Mouse (Mus musculus) frontal cortex, postnatal 14 days (tissue): Measurements from ENCODE around the gene Sec14l1.
A peak's percentile ranks its signal among the peaks of the same experiment; 100 is the strongest.
"Not testable (repeated sequence)": the region's sequence is repeated elsewhere in the genome, so short reads cannot be mapped to it uniquely, and the experiment has no call there.

Experiments
- DNase-seq, 2 experiments: peaks; one replicate each; pipeline ENCODE4 v3.0.0; 2022; ENCODE audit warnings: low spot score in 2 of 2

The Sec14l1 gene

DNA sequence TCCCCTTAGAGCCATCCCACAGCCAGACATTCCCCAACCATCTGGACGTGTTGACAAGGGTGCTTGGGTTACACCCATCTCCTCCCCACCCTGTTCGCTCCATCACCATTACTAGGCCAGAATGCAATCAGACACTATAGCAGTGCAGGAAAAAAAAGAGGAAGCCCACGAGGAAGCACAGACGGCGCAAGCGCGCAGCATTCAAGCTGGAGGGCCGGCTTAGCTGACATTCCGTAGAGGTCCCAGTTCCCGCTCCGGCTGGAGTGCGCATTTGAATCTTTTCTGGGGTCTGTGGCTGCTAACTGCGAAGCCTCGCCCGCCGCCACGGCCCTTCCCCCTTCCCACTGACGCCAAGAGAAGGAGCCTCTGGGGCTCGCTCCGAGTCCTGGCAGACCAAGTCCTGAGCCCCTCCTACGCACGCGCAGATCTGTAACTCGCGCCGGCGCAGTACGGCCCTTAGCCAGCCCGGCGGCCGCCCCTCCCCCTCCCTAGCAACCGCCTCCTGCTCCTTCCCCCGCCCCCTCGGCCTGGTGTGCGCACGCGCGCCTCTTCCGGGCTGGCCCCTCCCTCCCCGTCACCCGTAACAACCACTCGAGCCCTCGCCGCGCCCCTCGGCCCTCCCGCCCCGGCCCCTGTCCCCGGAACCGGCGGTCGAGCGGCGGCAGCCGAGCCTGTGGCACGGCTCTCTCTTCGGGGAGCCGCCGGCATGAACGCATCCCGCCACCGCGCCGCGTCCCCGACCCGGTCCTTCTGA is at the start of gene Sec14l1:
Gene Sec14l1, plus strand, starts transcription at position 577 of the 754 bp plus-strand sequence.
- peak; percentile 96 to 99 for DNase-seq

DNA sequence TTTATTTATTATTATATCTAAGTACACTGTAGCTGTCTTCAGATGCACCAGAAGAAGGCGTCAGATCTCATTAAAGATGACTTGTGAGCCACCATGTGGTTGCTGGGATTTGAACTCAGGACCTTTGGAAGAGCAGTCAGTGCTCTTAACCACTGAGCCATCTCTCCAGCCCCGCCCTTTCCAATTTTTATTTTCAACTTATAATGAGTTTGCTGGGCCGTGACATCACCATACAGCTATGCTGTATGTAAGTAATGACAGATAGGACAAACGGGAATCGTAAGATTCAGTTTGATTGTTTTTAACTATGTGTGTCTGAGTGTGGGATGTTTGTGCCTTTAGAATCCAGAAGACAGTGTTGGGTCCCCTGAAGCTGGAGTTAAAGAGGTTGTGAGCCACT is 49.4 kb upstream of the Sec14l1 start:
- DNase-seq = not testable (repeated sequence)

DNA sequence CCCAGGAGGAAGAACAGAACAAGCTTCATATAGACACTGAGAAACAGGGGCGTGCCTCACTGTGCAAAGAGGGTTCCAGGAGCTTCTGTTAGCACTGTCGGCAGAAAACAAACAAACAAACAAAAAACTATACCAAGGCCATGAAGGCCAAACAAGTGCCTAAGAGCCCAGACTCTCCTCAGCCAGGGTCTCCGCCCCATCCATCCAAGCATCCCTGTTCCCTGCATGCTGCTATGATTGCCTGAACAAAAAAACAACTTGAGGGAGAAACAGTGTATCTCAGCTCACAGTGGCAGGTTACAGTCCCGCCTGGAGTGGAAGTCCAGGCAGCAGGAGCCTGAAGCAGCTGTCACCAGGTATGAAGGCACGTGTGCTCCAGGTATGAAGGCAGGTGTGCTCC is 48.2 kb upstream of the Sec14l1 start:
- DNase-seq = no peak

GRCm38 (mm10) chr11:117068332-117068731 is 46.6 kb upstream of the Sec14l1 start:
- no peak for DNase-seq

DNA sequence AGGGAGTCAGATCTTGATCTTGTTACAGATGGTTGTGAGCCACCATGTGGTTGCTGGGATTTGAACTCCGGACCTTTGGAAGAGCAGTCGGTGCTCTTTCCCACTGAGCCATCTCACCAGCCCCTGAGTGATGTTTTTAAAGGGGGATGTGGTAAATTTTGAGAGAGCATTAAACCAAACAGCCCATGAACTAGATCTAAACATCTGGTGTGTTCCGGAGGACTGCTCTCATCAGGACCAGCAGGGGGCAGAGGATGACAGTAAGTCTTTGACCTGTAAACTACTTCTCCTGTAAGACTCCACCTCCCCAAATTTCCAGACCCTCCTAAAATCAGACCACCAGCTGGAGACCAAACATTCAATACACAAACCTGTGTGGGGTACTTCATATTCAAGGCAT is 45.9 kb upstream of the Sec14l1 start:
- no peak for DNase-seq

- DNase-seq = no peak
These were observed 44.3 kb upstream of the Sec14l1 start for GRCm38 (mm10) chr11:117070711-117071110.

DNA sequence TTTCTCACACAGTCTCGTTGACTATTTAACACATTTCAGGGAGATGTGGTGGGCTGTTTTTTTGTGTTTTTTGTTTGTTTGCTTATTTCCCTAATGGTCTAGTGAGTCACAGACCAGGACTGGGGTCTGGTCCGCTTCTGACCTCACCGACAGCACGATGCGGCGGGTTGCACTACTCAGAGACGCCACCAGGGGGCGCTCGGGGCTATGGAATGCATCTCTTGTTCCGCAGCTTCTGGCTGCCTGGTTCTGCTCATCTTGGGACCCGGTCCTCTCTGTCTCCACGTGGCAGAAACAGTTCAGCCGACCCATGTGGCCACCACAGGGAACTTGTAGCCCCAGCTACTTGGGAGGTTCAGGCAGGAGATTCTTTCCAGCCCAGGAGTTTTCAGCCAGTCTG is 42.8 kb upstream of the Sec14l1 start:
- peak; percentile 39 to 77 for DNase-seq

DNA sequence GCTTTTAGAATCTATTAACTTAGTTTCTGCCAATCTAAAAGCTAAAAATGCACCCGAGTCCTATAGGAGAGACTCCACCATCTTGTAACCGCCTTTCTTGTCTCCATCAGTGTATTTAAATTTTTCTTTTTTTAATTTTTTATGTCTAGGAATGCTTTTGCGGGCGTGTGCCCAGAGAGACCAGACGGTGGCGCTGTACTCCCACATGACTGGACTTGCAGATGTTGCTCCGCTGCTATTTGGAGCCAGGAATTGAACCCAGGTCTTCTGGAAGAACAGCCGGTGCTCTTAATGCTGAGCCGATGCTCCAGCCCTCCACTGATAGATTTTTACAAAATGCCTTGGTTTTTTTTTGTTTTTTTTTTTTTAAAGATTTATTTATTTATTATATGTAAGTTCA is 41.5 kb upstream of the Sec14l1 start:
- no peak for DNase-seq

DNA sequence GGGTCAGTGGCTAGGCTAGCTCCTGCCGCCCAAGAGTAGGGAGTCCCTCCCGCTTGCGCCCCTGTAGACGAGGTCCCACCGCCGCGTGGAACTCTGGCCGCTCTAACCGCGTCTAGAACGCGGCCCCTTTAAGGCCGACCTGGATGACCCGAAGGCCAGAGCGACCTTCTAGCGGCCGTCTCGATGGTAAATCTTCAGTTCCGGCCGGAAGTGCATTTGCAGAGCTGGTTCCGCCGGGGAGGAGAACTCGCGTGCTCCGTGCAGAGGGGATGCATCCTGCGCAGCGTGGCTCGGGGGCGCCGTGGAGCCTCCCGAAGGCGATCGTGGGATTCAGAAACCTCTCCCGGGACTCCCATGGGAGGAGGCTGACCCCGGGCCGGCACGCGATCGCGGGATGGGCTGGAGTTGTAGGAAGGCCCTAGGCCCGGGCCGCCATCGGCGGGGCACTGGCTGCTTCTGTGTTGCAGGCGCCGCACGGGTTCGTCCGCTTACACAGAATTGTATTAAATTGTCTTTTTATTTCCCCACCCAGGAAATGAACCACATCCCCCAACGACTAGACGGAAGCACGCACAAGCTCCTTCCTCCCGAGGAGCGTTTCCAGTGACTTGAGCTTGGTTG is 38.3 kb upstream of the Sec14l1 start:
- DNase-seq = peak; percentile 72 to 76

- DNase-seq = no peak
These were observed 37.7 kb upstream of the Sec14l1 start for GRCm38 (mm10) chr11:117077227-117077626.

DNA sequence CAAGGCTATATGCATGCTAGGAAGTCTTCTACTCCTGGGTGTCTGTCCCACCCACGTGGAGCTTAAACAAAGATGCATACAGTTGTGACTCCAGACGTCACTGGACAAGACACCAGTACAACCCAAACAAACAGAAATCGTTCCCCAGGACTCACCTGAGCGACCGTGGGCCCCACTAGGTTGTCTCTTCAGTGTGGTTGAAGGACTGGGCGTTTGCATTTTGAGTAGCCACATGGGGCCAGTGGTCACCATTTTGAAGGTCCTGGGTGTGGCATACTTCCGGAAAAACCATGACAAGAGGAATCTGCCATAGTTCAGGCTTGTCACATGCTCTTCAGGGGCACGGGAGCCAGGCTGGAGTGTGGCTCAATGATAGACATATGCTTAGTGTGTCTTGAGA is 37.1 kb upstream of the Sec14l1 start:
- no peak for DNase-seq

GRCm38 (mm10) chr11:117078637-117079240 is 36.2 kb upstream of the Sec14l1 start:
- no peak for DNase-seq

- DNase-seq = no peak
These were observed 35.2 kb upstream of the Sec14l1 start for GRCm38 (mm10) chr11:117079651-117080190.

DNA sequence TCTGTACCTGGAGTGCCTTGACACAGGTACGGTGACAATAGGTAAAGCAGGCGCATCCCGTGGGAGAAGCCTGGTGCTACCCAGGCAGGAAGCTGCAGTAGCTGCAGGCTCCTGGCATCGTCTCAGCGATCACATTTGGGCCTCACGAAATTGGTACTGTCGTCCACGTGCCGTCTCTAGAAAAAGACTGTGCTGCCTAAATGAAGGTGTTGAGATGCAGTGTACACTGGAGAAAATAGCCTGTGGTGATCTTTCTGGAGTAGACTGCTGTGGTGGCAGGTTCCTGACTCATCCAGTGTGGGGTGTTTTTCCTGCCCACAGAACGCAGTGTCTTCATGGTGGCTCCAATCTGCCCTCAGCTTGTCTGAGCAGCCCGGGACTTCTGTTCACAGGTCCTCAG is 34.8 kb upstream of the Sec14l1 start:
- no peak for DNase-seq

- peak; percentile 74 to 75 for DNase-seq
These were observed 33.6 kb upstream of the Sec14l1 start for GRCm38 (mm10) chr11:117081165-117082064.

GRCm38 (mm10) chr11:117082353-117082934 is 32.5 kb upstream of the Sec14l1 start:
- no peak for DNase-seq

DNA sequence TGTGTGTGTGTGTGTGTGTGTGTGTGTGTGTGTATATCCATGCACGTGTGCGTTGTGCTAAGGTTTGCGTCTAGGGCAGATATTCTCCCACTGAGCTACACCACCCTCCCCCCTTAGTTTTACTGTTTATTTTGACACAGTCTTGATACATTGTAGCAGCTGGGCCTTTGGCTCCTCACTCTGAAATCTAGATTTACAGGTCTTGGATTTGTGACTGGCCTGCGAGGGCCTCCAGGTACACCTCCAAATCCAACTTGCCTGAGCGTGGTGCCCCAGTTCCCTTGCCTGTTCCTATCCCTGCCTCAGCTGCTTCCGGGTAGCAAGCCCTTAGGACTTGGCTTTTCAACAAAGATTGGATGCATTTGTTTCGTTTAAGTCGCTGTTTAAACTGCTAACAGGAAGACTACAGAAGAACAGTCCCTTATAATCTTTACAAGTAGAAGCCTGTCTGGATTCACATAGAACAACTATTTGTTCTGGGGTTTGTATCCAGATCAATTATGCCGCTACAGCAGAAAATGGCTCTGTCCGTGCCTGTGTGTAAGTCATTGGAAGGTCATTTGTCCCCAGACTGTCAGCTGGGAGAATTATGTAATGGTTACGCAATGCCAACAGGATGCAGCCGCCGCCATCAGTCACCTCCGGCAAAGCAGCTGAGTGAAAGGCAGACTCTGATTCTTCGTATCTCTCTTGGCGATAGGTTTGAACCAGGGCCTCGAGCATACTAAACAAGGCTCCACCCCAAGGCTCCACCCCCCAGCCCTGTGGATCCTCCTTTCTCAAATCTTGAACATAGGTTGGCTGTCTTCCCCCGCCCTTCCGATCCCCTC is 31.7 kb upstream of the Sec14l1 start:
- DNase-seq = no peak

DNA sequence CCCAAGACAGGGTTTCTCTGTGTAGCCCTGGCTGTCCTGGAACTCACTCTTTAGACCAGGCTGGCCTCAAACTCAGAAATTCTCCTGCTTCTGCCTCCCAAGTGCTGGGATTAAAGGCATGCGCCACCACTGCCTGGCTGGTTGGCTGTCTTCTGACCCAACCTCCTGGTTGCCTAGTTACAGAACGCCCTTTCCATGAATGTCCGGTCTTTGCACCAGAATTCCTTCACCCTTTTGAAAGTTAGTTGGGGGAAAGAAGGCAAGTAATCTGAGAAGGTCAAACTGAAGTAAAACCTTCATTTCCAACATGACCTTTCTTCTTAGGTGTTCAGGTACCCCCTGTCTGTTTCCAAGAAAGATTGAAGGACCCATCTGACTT is 31.1 kb upstream of the Sec14l1 start:
- DNase-seq = not testable (repeated sequence)

- no peak for DNase-seq
These were observed 28.8 kb upstream of the Sec14l1 start for GRCm38 (mm10) chr11:117086215-117086614.

GRCm38 (mm10) chr11:117087036-117087799 is 27.8 kb upstream of the Sec14l1 start:
- DNase-seq = no peak
